Mouse (Mus musculus) limb, embryonic 14.5 days (tissue): ENCODE results near the gene Bach2. TPM values are rescaled to one million over a fixed set of nuclear protein-coding genes. Genes with fewer than 3 reads are reported as not detected.

Experiments used
- ATAC-seq: fragments of 200-750 bp; cut with Nextera tagmentation; 2 replicates; pipeline ENCODE4 v1.8.0; 2017; ENCODE audit warnings: low read depth, moderate number of reproducible peaks, moderate TSS enrichment; ENCODE audit not compliant: low FRiP score
- DNase-seq: peaks from one replicate; pipeline ENCODE4 v3.0.0-alpha.2; 2015; ENCODE audit warnings: low spot score
- H3K27ac ChIP-seq: fragments of 300-500 bp; sonication (generic); replicated peaks from 2 replicates; pipeline ENCODE4 v1.5.1; 2014; ENCODE audit warnings: low read depth, mild to moderate bottlenecking, low read length, moderate library complexity, mixed read lengths
- H3K27me3 ChIP-seq: fragments of 300-500 bp; sonication (generic); 2 replicates; pipeline ENCODE4 v1.6.1; 2014; ENCODE audit warnings: low read length, mixed read lengths; ENCODE audit not compliant: control insufficient read depth, insufficient read depth
- H3K36me3 ChIP-seq: fragments of 300-500 bp; sonication (generic); 2 replicates; pipeline ENCODE4 v1.6.1; 2014; ENCODE audit warnings: mild to moderate bottlenecking, low read length, moderate library complexity, mixed read lengths; ENCODE audit not compliant: control insufficient read depth, insufficient read depth
- H3K4me1 ChIP-seq: fragments of 300-500 bp; sonication (generic); 2 replicates; pipeline ENCODE4 v1.6.1; 2014; ENCODE audit warnings: antibody characterized with exemption, low read length, mixed read lengths; ENCODE audit not compliant: control insufficient read depth, insufficient read depth
- H3K4me2 ChIP-seq: fragments of 300-500 bp; sonication (generic); replicated peaks from 2 replicates; pipeline ENCODE4 v1.6.1; 2014; ENCODE audit warnings: low read depth, mild to moderate bottlenecking, low read length, moderate library complexity; ENCODE audit not compliant: severe bottlenecking
- H3K4me3 ChIP-seq: fragments of 300-500 bp; sonication (generic); replicated peaks from 2 replicates; pipeline ENCODE4 v1.5.1; 2014; ENCODE audit warnings: low read length
- H3K9ac ChIP-seq: fragments of 300-500 bp; sonication (generic); 2 replicates; pipeline ENCODE4 v1.6.1; 2014; ENCODE audit warnings: mild to moderate bottlenecking, low read depth, low read length, moderate library complexity; ENCODE audit not compliant: severe bottlenecking
- H3K9me3 ChIP-seq: fragments of 300-500 bp; sonication (generic); 2 replicates; pipeline ENCODE4 v1.6.1; 2016; ENCODE audit warnings: low read length; ENCODE audit not compliant: control insufficient read depth
- POLR2A ChIP-seq: fragments of 200-500 bp; IDR thresholded peaks from 2 replicates; pipeline ENCODE4 v1.8.0; 2012; ENCODE audit warnings: inconsistent platforms, mild to moderate bottlenecking, moderate library complexity, borderline replicate concordance; ENCODE audit not compliant: insufficient read depth, insufficient read length; ENCODE audit errors: extremely low read depth
- WGBS: fragments of 180-500 bp; shearing (Covaris S2); extraction: QIAGEN DNeasy Blood & Tissue Kit; methylation state at CpG from one replicate; pipeline ENCODE4 v1.1.7; 2014; 5-methylcytosine and 5-hydroxymethylcytosine counted together
- polyA plus RNA-seq, 2 experiments: library from polyadenylated mRNA; depleted of rRNA in 1 of 2; stranded (reverse) in 1 of 2; unstranded in 1 of 2; fragments of >200 nt; fragmentation: Nextera tagmentation in 1 of 2; extraction: Ambion mirVana in 1 of 2; gene quantifications; 2 replicates each; pipeline versions ENCODE4 v1.2.1 to v1.2.3; 2012 to 2014

Bach2 gene
- polyA plus RNA-seq, 2 experiments, result 6.0 to 9.6 TPM

DNA sequence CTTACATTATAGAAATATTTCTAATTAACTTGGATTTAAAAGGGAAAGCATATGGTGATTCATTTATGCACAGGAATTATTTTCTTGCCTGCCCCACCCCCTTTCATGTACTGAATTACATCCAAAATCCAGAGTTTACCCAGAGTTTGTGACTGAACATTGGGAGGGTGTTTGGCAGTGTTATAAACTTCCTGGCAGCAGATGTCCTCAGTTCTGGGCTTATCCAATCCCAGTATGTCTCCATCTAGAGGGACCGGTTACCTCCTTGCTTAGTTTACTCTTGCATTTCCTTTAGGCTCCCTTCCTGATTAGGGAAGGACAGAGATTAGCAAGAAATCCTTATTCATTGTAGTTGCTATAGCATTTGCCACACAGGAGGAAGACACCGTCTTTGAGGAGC lies 146.5 kb downstream of the Bach2 start:
- H3K4me1 ChIP-seq, result peaks cover 44% of the 10 kb centered on the region
- no peak for TF ChIP-seq POLR2A
- WGBS, result 86% methylated on average over 2 of the region's 2 CpGs
- H3K9me3 ChIP-seq, result no peaks in the 10 kb centered on the region
- no peaks in the 10 kb centered on the region for H3K27me3 ChIP-seq
- no peak overlapping the region for H3K9ac ChIP-seq
- no peak overlapping the region for H3K4me3 ChIP-seq
- no peaks in the 10 kb centered on the region for H3K36me3 ChIP-seq
- H3K4me2 ChIP-seq, result no peak overlapping the region
- no peak for ATAC-seq
- DNase-seq, result no peak
- H3K27ac ChIP-seq, result no peak overlapping the region

- no peak overlapping the region for H3K27ac ChIP-seq
- H3K4me2 ChIP-seq, result no peak overlapping the region
- H3K9me3 ChIP-seq, result no peaks in the 10 kb centered on the region
- DNase-seq, result no peak
- H3K9ac ChIP-seq, result no peak overlapping the region
- no peaks in the 10 kb centered on the region for H3K36me3 ChIP-seq
- peaks cover 44% of the 10 kb centered on the region for H3K4me1 ChIP-seq
- WGBS, result 92% methylated on average over 14 of the region's 14 CpGs
- H3K4me3 ChIP-seq, result no peak overlapping the region
- TF ChIP-seq POLR2A, result no peak
- H3K27me3 ChIP-seq, result no peaks in the 10 kb centered on the region
- ATAC-seq, result no peak
These were observed 147.0 kb downstream of the Bach2 start for GRCm38 (mm10) chr4:32385623-32386022.

- Histone ChIP-seq H3K9me3 (no peaks in the 10 kb centered on the region), H3K4me2 (no peak overlapping the region), H3K9ac (no peak overlapping the region), H3K27ac (no peak overlapping the region), H3K4me1 (peaks cover 44% of the 10 kb centered on the region), H3K4me3 (no peak overlapping the region), H3K27me3 (no peaks in the 10 kb centered on the region), H3K36me3 (no peaks in the 10 kb centered on the region)
- WGBS, result 75% methylated on average over 10 of the region's 10 CpGs
- DNase-seq, result no peak
- peak; percentile 35; the same call in 1 of the 2 replicates for ATAC-seq
- no peak for TF ChIP-seq POLR2A
These were observed 147.7 kb downstream of the Bach2 start for GRCm38 (mm10) chr4:32386346-32386745.

DNA sequence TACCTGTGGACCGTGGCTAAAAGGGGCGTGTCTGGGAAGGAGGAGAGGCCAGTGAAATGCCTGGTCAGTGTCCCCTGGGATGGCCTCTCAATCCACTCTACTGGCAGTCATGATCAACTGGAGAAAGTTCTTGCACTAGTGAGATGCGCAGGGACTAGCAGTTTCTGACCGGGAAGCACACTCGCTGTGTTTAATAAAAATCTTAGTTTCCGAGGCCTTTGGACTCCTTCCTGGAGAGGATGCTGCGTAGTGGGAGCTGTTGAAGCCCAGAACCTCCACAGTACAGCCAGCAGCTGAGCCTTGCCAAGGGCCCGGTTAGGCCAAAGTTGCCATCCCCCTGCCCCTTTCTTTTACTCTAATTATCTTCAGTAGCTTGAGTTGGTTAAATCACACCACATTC lies 148.3 kb downstream of the Bach2 start:
- Histone ChIP-seq H3K4me3 (no peak overlapping the region), H3K4me2 (no peak overlapping the region), H3K9ac (no peak overlapping the region), H3K4me1 (peaks cover 40% of the 10 kb centered on the region), H3K27me3 (no peaks in the 10 kb centered on the region), H3K9me3 (no peaks in the 10 kb centered on the region), H3K27ac (0 out of 2 replicates have a peak overlapping the region, but pooled peaks have one; percentile 40), H3K36me3 (no peaks in the 10 kb centered on the region)
- no peak for DNase-seq
- WGBS, result 49% methylated on average over 8 of the region's 8 CpGs
- no peak for TF ChIP-seq POLR2A
- no peak for ATAC-seq

- no peaks in the 10 kb centered on the region for H3K9me3 ChIP-seq
- H3K27me3 ChIP-seq, result no peaks in the 10 kb centered on the region
- H3K27ac ChIP-seq, result peak overlapping the region; percentile 40; the same call in 1 of the 2 replicates
- 45% methylated on average over 11 of the region's 11 CpGs for WGBS
- peaks cover 35% of the 10 kb centered on the region for H3K4me1 ChIP-seq
- no peak for DNase-seq
- H3K4me2 ChIP-seq, result no peak overlapping the region
- H3K9ac ChIP-seq, result no peak overlapping the region
- H3K36me3 ChIP-seq, result no peaks in the 10 kb centered on the region
- H3K4me3 ChIP-seq, result no peak overlapping the region
- no peak; the same call in 1 of the 2 replicates for ATAC-seq
- TF ChIP-seq POLR2A, result no peak
These were observed 149.1 kb downstream of the Bach2 start for GRCm38 (mm10) chr4:32387479-32388240.
